Mouse (Mus musculus): ENCODE results near the gene Kcnj5.

DNA sequence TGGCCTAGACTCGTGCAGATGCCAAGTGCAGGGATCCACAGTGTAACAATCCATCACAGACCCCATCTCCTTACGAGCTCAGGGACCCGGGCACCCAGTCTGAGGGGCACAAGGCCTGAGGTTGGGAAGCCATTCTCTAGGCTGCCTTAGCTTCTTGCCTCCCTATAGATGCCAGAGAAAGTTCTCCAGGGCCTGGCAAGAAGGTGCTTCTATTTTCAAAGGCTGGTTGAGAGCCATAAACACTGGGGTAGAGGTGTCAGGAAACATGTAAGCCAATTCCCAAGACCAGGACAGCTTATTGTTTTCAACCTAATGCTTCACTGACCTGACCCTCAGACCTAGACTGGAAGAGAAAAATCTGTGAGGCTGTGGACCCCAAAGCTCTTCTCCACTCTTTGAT, 28.2 kb downstream of the Kcnj5 start:
- no peak for TF ChIP-seq CTCF (IDR thresholded peaks at IDR 0.05; ENCODE audit: borderline replicate concordance, insufficient read depth, low read depth, low read length)
- no peak for TF ChIP-seq POLR2A (IDR thresholded peaks at IDR 0.05; ENCODE audit: borderline replicate concordance, insufficient read depth, low read length)
